Mouse (Mus musculus) midbrain, embryonic 14.5 days (tissue): ENCODE data around the gene Ddit4. TPM values are rescaled to one million over a fixed set of nuclear protein-coding genes. Genes with fewer than 3 reads are reported as not detected.

Experiments used
- ATAC-seq: fragments of 200-750 bp; cut with Nextera tagmentation; 2 replicates; pipeline ENCODE4 v1.8.0; 2017; ENCODE audit warnings: moderate number of reproducible peaks, moderate library complexity; ENCODE audit not compliant: low FRiP score, low TSS enrichment
- DNase-seq: peaks from one replicate; pipeline ENCODE4 v3.0.0-alpha.2; 2015
- H3K27ac ChIP-seq: fragments of 300-500 bp; sonication (generic); replicated peaks from 2 replicates; pipeline ENCODE4 v1.5.1; 2014; ENCODE audit warnings: mild to moderate bottlenecking, low read depth, low read length, moderate library complexity
- H3K27me3 ChIP-seq: fragments of 300-500 bp; sonication (generic); 2 replicates; pipeline ENCODE4 v1.6.1; 2014; ENCODE audit warnings: low read length, control low read depth, mixed read lengths; ENCODE audit not compliant: control insufficient read depth, insufficient read depth
- H3K36me3 ChIP-seq: fragments of 300-500 bp; sonication (generic); 2 replicates; pipeline ENCODE4 v1.6.1; 2014; ENCODE audit warnings: low read length, control low read depth; ENCODE audit not compliant: control insufficient read depth, insufficient read depth
- H3K4me1 ChIP-seq: fragments of 300-500 bp; sonication (generic); 2 replicates; pipeline ENCODE4 v1.6.1; 2014; ENCODE audit warnings: mild to moderate bottlenecking, antibody characterized with exemption, low read length, control low read depth; ENCODE audit not compliant: control insufficient read depth, insufficient read depth
- H3K4me2 ChIP-seq: fragments of 300-500 bp; sonication (generic); 2 replicates; pipeline ENCODE4 v1.6.1; 2014; ENCODE audit warnings: mild to moderate bottlenecking, low read length, moderate library complexity
- H3K4me3 ChIP-seq: fragments of 300-500 bp; sonication (generic); replicated peaks from 2 replicates; pipeline ENCODE4 v1.5.1; 2014; ENCODE audit warnings: low read depth, low read length
- H3K9ac ChIP-seq: fragments of 300-500 bp; sonication (generic); replicated peaks from 2 replicates; pipeline ENCODE4 v1.6.1; 2014; ENCODE audit warnings: mild to moderate bottlenecking, low read length, moderate library complexity
- H3K9me3 ChIP-seq: fragments of 300-500 bp; sonication (generic); 2 replicates; pipeline ENCODE4 v1.6.1; 2016; ENCODE audit warnings: low read length, control low read depth, mixed read lengths; ENCODE audit not compliant: control insufficient read depth
- WGBS: fragments of 180-500 bp; shearing (Covaris S2); extraction: QIAGEN DNeasy Blood & Tissue Kit; methylation state at CpG from one replicate; pipeline ENCODE4 v1.1.7; 2014; 5-methylcytosine and 5-hydroxymethylcytosine counted together
- polyA plus RNA-seq: library from polyadenylated mRNA; unstranded; fragments of >200 nt; fragmentation: Nextera tagmentation; extraction: Ambion mirVana; gene quantifications from 2 replicates; pipeline ENCODE4 v1.2.1, GENCODE M21; 2014

Ddit4 gene
- polyA plus RNA-seq, 1 experiment from 2014 or later = 6.2 TPM

GRCm38 (mm10) chr10:59920810-59921681 is 30.6 kb downstream of the Ddit4 start:
- H3K36me3 ChIP-seq = no peaks in the 10 kb centered on the region
- peaks cover 25% of the 10 kb centered on the region for H3K4me1 ChIP-seq
- H3K27me3 ChIP-seq = no peaks in the 10 kb centered on the region
- WGBS = 3% methylated on average over 33 of the region's 33 CpGs
- ATAC-seq = peak; percentile 80
- peak overlapping the region; percentile 52 for H3K9ac ChIP-seq
- no peaks in the 10 kb centered on the region for H3K9me3 ChIP-seq
- peak overlapping the region; percentile 74 for H3K4me2 ChIP-seq
- H3K4me3 ChIP-seq = peak overlapping the region; percentile 39
- peak overlapping the region; percentile 77 for H3K27ac ChIP-seq
- DNase-seq = peak; percentile 81

DNA sequence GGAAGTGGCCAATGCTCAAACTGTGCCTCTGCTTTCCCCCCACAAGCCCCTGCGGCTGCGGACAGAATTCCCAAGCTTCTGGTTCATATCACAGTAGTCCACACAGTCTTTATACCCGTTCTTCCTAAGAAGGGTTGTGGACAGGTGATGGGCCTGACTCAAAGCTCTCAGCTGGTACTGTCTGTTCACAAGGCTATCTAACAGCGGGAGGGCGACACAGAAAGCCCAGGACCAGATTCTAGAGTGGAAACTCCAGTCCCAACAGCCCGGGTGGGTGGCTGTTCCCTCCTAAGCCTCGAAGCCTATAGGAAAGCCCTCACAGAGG is 31.2 kb downstream of the Ddit4 start:
- Histone ChIP-seq H3K27me3 (no peaks in the 10 kb centered on the region), H3K9ac (peak overlapping the region; percentile 52; the same call in 1 of the 2 replicates), H3K4me1 (peaks cover 25% of the 10 kb centered on the region), H3K9me3 (no peaks in the 10 kb centered on the region), H3K27ac (peak overlapping the region; percentile 77), H3K4me3 (peak overlapping the region; percentile 39), H3K4me2 (peak overlapping the region; percentile 74), H3K36me3 (no peaks in the 10 kb centered on the region)
- DNase-seq = no peak
- 31% methylated on average over 7 of the region's 7 CpGs for WGBS
- ATAC-seq = no peak

DNA sequence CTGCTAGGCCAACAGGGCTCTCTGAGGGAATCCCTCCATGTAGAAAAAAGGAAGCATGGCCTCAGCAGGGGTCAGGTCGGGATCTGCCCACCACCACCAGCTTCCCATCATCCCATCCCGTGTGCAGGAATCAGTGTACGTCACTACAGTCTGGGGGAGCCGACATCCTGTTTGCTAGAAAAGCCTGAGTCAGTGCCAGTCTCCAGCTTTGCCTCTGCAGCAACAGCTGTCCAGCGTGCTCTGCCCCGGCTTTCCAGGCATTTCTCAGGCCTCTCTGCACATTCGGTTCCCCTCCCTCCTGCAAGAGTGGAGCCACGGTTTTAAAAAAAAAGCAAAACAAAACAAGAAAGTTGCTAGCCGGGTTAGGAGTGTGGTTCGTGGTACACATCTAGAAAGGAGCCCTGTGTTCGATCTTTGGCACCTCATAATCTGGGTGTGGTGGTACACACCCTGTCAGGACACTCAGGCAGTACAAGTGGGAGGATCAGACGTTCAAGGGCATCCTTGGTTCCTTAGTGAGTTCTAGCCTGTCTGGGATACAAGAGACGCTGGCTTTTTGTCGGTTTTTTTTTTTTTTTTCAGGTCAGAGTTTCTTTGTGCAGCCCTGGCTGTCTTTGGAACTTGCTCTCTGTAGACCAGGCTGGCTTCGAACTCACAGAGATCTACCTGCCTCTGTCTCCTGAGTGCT is 32.0 kb downstream of the Ddit4 start:
- WGBS = 46% methylated on average over 15 of the region's 15 CpGs
- ATAC-seq (no peak), DNase-seq (no peak)
- peaks cover 25% of the 10 kb centered on the region for H3K4me1 ChIP-seq
- H3K9me3 ChIP-seq = no peaks in the 10 kb centered on the region
- H3K4me2 ChIP-seq = no peak overlapping the region
- no peaks in the 10 kb centered on the region for H3K36me3 ChIP-seq
- H3K4me3 ChIP-seq = no peak overlapping the region
- no peaks in the 10 kb centered on the region for H3K27me3 ChIP-seq
- no peak overlapping the region; the same call in 1 of the 2 replicates for H3K27ac ChIP-seq
- H3K9ac ChIP-seq = no peak overlapping the region

GRCm38 (mm10) chr10:59918111-59918510 is 33.5 kb downstream of the Ddit4 start:
- WGBS = 94% methylated on average over 4 of the region's 4 CpGs
- DNase-seq (no peak), ATAC-seq (no peak)

DNA sequence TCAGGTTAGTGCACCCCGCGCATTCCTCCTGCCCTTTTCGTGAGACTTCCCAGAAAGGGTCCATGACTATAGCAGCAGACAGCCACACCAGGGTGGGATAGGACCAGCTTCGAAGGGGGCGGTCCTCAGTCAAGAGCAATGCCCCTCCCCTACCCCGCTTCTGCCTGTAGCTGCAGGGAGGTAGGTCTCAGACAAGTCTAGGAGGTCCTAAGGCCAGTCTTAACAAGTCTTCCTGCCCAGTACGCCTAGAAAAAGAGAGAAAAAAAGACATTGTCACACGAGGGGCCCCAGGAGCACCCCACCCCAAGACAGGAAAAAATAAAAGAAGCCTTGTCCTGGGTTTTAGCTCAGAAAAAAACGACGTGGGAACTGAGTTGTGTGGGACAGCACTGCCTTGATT is 35.0 kb downstream of the Ddit4 start:
- Histone ChIP-seq H3K9ac (0 out of 2 replicates have a peak overlapping the region, but pooled peaks have one; percentile 2), H3K4me3 (no peak overlapping the region), H3K4me2 (peak overlapping the region; percentile 42)

More at GRCm38 (mm10) chr10:59918111-59918510, 33.5 kb downstream of the Ddit4 start:
- Histone ChIP-seq H3K4me2 (no peak overlapping the region), H3K36me3 (no peaks in the 10 kb centered on the region), H3K4me1 (peaks cover 25% of the 10 kb centered on the region), H3K9me3 (no peaks in the 10 kb centered on the region), H3K9ac (no peak overlapping the region), H3K27me3 (no peaks in the 10 kb centered on the region), H3K27ac (no peak overlapping the region), H3K4me3 (no peak overlapping the region)

GRCm38 (mm10) chr10:59916159-59916558 is 35.5 kb downstream of the Ddit4 start:
- Histone ChIP-seq H3K27ac (no peak overlapping the region; the same call in 1 of the 2 replicates), H3K36me3 (no peaks in the 10 kb centered on the region), H3K4me2 (peak overlapping the region; percentile 42), H3K9ac (0 out of 2 replicates have a peak overlapping the region, but pooled peaks have one; percentile 2), H3K27me3 (no peaks in the 10 kb centered on the region), H3K4me1 (peaks cover 28% of the 10 kb centered on the region), H3K9me3 (no peaks in the 10 kb centered on the region), H3K4me3 (no peak overlapping the region)
- ATAC-seq = no peak
- 15% methylated on average over 4 of the region's 4 CpGs for whole genome bisulfite sequencing
- no peak for DNase-seq

More for the DNA sequence above, 35.0 kb downstream of the Ddit4 start:
- Histone ChIP-seq H3K36me3 (no peaks in the 10 kb centered on the region), H3K4me1 (peaks cover 28% of the 10 kb centered on the region), H3K9me3 (no peaks in the 10 kb centered on the region), H3K27me3 (no peaks in the 10 kb centered on the region), H3K27ac (no peak overlapping the region; the same call in 1 of the 2 replicates)
- peak; percentile 58 for DNase-seq
- peak; percentile 44; the same call in 1 of the 2 replicates for ATAC-seq
- WGBS = 3% methylated on average over 10 of the region's 10 CpGs

DNA sequence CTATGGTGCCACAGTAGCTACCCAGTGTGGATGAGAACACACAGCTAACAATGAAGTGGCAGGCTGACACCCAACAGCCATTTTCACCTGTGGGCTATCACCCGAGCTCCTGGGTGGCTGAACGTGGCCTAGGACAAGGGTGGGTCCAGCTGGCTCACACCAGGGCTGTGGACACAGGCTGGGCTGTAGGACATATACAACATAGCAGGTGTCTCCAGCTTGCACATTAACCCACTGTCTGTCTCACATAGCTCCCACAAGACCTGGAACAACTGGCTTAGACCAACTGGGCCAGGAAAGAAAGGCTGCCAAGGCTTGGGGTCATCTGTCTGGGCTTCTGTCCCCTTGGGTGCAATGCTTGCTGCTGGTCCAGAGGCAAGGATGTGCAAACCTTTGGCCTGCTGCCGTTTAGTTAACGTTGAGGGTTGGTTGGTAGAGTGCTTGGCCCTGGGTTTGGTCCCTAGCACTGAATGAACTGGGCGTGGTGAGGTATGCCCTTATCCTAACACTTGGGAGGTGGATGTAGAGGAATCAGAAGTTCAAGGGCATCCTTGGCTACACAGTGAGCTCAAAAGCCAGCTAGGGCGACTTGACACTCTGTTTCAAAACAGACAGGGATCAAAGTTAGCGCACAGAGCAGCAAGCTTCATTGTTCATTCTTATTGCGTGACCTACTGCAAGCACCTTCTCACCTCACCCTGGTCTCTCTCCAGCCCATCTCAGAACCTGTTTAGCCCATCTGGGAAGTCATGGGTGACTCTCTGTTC is 36.3 kb downstream of the Ddit4 start:
- Histone ChIP-seq H3K9me3 (no peaks in the 10 kb centered on the region), H3K4me1 (peaks cover 22% of the 10 kb centered on the region), H3K9ac (no peak overlapping the region), H3K4me2 (no peak overlapping the region), H3K36me3 (no peaks in the 10 kb centered on the region), H3K27ac (no peak overlapping the region), H3K4me3 (no peak overlapping the region), H3K27me3 (no peaks in the 10 kb centered on the region)
- WGBS = 90% methylated on average over 8 of the region's 8 CpGs
- DNase-seq = no peak
- no peak for ATAC-seq

- H3K27me3 ChIP-seq = no peaks in the 10 kb centered on the region
- DNase-seq = peak; percentile 51
- peak overlapping the region; percentile 39; the same call in 1 of the 2 replicates for H3K9ac ChIP-seq
- ATAC-seq = no peak
- no peaks in the 10 kb centered on the region for H3K36me3 ChIP-seq
- no peak overlapping the region for H3K4me3 ChIP-seq
- 0 out of 2 replicates have a peak overlapping the region, but pooled peaks have one; percentile 1 for H3K27ac ChIP-seq
- H3K4me1 ChIP-seq = peaks cover 25% of the 10 kb centered on the region
- no peaks in the 10 kb centered on the region for H3K9me3 ChIP-seq
- peak overlapping the region; percentile 42 for H3K4me2 ChIP-seq
- WGBS = 2% methylated on average over 25 of the region's 25 CpGs
These were observed 40.0 kb downstream of the Ddit4 start for GRCm38 (mm10) chr10:59911561-59912198.
